Mouse (Mus musculus) kidney, adult 2 months (tissue): ENCODE measurements around the gene Diaph3. TPM values are rescaled to one million over a fixed set of nuclear protein-coding genes. Genes with fewer than 3 reads are reported as not detected.

Source experiments
- DNase-seq: peaks from one replicate; pipeline ENCODE4 v3.0.0; 2021
- H3K27ac ChIP-seq: fragments of 200-500 bp; 2 replicates; pipeline ENCODE4 v1.5.1; 2012; ENCODE audit warnings: low read depth, low read length, control low read depth, inconsistent platforms; ENCODE audit not compliant: insufficient read depth
- H3K27me3 ChIP-seq: fragments of 200-500 bp; replicated peaks from 2 replicates; pipeline ENCODE4 v1.6.1; 2012; ENCODE audit warnings: mild to moderate bottlenecking, moderate library complexity, low read length, inconsistent platforms; ENCODE audit not compliant: control insufficient read depth, insufficient read depth
- H3K36me3 ChIP-seq: fragments of 200-500 bp; 2 replicates; pipeline ENCODE4 v1.6.1; 2012; ENCODE audit warnings: mild to moderate bottlenecking, moderate library complexity, low read length, inconsistent platforms; ENCODE audit not compliant: control insufficient read depth, insufficient read depth
- H3K4me1 ChIP-seq: fragments of 200-500 bp; 2 replicates; pipeline ENCODE4 v1.6.1; 2011; ENCODE audit warnings: low read length; ENCODE audit not compliant: control insufficient read depth, insufficient read depth
- H3K4me3 ChIP-seq: fragments of 200-500 bp; 2 replicates; pipeline ENCODE4 v1.5.1; 2011; ENCODE audit warnings: mild to moderate bottlenecking, low read depth, low read length, control low read depth; ENCODE audit not compliant: insufficient read depth
- CTCF ChIP-seq: fragments of 200-500 bp; conservative IDR thresholded peaks from 2 replicates; pipeline ENCODE4 v1.5.1; 2011; ENCODE audit warnings: low read depth, mild to moderate bottlenecking, control low read depth, low read length, moderate library complexity, mixed read lengths; ENCODE audit not compliant: insufficient read depth, insufficient read length
- POLR2A ChIP-seq: fragments of 200-500 bp; IDR thresholded peaks from one replicate; pipeline ENCODE4 v1.6.1; 2011; ENCODE audit warnings: low read depth, low read length, control low read depth
- WGBS: fragments of 180-500 bp; shearing (Covaris S2); methylation state at CpG from one replicate; pipeline ENCODE4 v1.1.7; 2018; 5-methylcytosine and 5-hydroxymethylcytosine counted together
- polyA plus RNA-seq: library from polyadenylated mRNA; depleted of rRNA; stranded (reverse); fragments of >200 nt; gene quantifications from 2 replicates; pipeline ENCODE4 v1.2.3, GENCODE M21; 2012

Gene Diaph3
- polyA plus RNA-seq, 1 experiment: 0.08 TPM

DNA sequence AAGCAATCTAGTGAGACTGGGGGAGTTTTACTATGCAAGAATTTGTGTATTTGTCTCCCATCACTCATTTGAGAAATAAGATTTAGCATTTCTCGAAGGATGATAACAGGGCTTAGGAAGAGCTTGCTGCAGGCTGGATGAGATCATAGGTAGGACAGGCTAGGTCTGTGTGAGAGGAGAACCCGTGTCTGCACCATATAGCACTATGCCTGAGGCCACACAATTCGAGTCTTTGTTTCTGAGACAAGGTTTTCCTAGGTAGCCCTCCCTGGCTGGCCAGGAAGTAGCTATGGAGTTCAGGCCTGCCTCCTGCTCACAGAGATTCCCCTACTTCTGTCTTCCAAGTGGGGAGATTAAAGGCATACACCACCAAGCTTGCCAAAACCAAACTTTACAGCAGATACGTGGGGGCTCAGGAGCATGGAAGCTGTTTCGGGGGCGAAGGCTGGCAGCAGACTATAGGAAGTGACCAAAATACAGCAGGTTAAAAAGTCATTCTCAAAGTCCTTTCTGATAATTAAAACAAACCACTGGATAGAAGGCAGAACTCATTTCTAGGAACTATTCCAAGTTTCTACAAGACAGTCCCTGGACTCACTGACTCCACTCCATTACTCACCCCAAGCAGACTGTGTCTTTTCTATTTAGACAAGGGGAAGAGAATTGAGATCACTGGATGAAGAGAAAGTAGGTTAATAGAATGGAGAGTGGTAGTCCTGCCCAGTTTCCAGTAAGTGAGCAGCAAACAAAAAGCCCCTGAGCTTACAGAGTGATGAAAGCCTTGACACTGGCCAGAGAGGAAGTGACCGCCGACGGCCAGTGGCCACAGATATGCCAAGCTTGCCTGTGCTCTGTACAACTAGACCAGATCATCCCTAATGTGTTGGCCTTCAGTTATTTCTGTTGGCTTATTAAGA, 383.2 kb downstream of the Diaph3 start:
- WGBS: 81% methylated on average over 9 of the region's 9 CpGs
- H3K36me3 ChIP-seq: no peaks in the 10 kb centered on the region
- H3K4me3 ChIP-seq: no peak overlapping the region
- H3K27ac ChIP-seq: no peak overlapping the region
- no peak for DNase-seq
- TF ChIP-seq CTCF (no peak), POLR2A (no peak)
- H3K27me3 ChIP-seq: no peaks in the 10 kb centered on the region
- H3K4me1 ChIP-seq: no peaks in the 10 kb centered on the region

DNA sequence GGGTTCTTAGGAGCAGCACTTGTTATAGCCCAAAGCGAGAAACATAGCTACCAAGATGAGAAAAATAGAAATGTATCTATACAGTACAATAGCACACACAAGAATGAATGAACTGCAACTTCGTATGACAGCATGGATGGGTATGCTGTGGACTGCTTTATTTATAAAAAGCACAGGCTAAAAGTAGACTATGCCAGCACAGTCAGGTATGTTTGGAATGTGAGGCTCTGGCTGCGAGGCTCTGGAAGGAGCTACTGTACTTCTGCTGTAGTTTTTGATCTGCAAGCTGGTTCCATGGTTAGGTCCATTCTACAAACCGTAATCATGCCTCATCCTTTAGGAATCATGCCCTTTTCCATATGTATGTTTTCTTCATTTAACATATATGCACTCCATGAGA, 383.9 kb downstream of the Diaph3 start:
- no peak for DNase-seq
- 73% methylated on average over 4 of the region's 4 CpGs for WGBS
- TF ChIP-seq CTCF: no peak
- TF ChIP-seq POLR2A: no peak

DNA sequence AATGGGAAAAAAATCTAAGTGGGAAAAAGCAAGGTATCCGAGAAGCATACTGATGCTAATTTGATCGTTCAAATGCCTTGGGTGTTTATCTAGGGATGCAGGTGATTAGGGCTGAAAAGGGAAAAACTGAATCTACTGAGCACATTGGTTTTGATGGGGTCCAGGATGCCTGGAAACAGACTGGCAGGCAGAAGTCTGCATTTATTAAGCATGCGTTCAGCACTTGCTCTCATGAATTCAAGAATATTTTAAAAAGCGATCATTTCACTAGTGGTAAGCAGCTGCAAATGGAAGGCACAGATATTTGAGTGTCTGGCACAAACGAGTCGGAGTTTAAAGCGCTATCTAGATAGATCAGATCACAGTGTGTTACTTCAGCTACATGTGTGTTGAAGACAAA, 390.7 kb downstream of the Diaph3 start:
- Histone ChIP-seq H3K27ac (no peak overlapping the region), H3K27me3 (no peaks in the 10 kb centered on the region), H3K36me3 (no peaks in the 10 kb centered on the region), H3K4me1 (no peaks in the 10 kb centered on the region), H3K4me3 (no peak overlapping the region)
- no peak for DNase-seq
- WGBS: 90% methylated on average over 7 of the region's 7 CpGs
- no peak for TF ChIP-seq CTCF
- no peak for TF ChIP-seq POLR2A

More for the DNA sequence above, 383.9 kb downstream of the Diaph3 start:
- Histone ChIP-seq H3K4me1 (no peaks in the 10 kb centered on the region), H3K36me3 (no peaks in the 10 kb centered on the region), H3K27ac (no peak overlapping the region), H3K4me3 (no peak overlapping the region), H3K27me3 (no peaks in the 10 kb centered on the region)

DNA sequence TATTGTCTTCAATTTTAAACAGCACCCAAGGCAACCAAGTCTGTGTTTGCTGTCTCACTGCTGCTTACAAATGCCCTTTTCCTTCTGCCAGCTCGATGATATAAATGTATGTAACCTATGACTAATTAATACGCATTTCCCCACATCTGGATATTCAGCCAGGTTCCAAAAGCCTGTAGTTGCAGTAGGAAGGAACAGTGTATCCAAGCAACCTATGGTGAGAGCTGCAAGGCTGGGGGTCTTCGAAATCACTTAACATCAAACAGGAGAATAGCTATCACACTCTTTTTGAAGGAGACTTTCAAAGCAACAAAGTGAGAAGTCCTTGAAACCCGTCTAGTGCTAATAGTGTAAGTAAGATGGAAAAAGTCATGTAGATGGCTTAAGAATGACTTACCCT, 391.6 kb downstream of the Diaph3 start:
- TF ChIP-seq POLR2A (no peak), CTCF (no peak)
- 88% methylated on average over 4 of the region's 4 CpGs for WGBS
- no peaks in the 10 kb centered on the region for H3K4me1 ChIP-seq
- DNase-seq: no peak
- H3K4me3 ChIP-seq: no peak overlapping the region
- H3K36me3 ChIP-seq: no peaks in the 10 kb centered on the region
- no peak overlapping the region for H3K27ac ChIP-seq
- H3K27me3 ChIP-seq: no peaks in the 10 kb centered on the region

DNA sequence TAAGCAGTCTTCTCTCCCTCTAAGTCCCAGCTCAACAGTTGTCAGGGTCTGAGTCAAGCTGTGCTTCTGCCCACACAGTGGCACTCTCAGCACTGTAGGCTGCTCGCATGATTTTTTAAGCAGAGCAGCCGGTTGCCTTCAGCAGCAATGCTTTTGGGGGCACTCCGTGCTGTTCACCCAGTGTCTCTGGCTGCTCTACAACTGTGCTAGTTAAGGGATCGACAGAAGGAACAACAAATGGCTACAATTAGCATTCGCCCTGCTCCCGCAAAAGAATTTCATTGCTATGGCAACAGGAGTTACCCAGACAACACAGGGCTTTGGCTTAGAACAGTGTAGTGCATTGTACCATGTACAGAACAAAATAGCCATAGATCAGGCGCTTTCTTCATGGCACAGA, 392.2 kb downstream of the Diaph3 start:
- Histone ChIP-seq H3K27ac (no peak overlapping the region), H3K4me3 (no peak overlapping the region), H3K4me1 (no peaks in the 10 kb centered on the region), H3K27me3 (no peaks in the 10 kb centered on the region), H3K36me3 (no peaks in the 10 kb centered on the region)
- TF ChIP-seq POLR2A (no peak), CTCF (no peak)
- DNase-seq: no peak
- WGBS: 39% methylated on average over 7 of the region's 7 CpGs

DNA sequence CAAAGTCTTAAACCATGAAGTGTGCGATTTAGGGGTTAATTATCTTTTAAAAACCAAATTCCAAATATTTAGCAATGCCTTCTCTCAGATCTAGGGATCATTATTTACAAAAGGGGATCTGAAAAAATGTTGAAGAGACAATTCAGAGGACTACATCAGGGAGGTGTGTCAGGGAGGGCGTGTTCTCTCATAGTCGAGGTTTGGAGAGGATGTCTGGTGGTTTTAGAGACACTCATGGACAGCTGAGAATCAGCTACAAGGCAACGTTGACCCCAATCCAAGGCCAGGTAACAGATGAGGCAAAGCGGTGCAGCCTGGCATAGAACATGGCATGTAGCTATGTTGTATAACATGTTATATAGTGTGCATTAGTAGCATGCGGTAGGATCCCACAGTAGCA, 396.5 kb downstream of the Diaph3 start:
- Histone ChIP-seq H3K36me3 (no peaks in the 10 kb centered on the region), H3K4me1 (no peaks in the 10 kb centered on the region), H3K4me3 (no peak overlapping the region), H3K27ac (no peak overlapping the region), H3K27me3 (no peaks in the 10 kb centered on the region)
- no peak for DNase-seq
- TF ChIP-seq POLR2A (no peak), CTCF (no peak)
- WGBS: 94% methylated on average over 6 of the region's 6 CpGs

DNA sequence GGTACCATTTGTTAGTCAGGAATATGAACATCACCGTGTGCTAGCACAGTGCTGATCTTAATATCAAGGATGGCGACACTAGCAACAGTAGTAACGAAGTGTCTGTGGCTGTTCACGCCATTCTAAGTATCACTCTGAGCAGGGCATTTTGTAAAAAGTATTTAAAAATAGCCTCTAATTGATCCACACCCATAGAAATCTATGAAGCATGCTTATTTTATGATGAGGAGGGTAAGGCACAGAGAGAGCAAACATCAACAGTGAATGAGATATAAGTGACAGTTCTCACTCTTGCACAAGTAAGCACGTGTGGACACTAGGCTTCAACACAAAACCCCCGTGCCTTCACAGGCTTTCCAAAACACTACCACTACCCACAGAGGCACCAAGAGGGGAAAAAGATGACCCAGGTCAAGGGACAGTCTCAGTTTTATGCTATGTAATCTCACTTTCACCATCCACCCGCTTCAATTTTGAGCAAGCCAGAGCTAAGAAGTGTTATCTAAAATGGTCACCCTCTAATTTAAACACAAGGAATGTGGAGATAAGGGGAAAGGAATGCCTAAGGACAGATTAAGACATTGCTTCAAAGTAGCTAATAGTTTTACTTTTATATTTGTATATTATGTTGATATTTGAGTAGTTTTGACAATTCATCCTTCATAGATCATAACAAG, 399.0 kb downstream of the Diaph3 start:
- Histone ChIP-seq H3K36me3 (no peaks in the 10 kb centered on the region), H3K27ac (no peak overlapping the region), H3K27me3 (no peaks in the 10 kb centered on the region), H3K4me3 (no peak overlapping the region), H3K4me1 (no peaks in the 10 kb centered on the region)
- 92% methylated on average over 7 of the region's 7 CpGs for WGBS
- no peak for DNase-seq
- TF ChIP-seq CTCF (no peak), POLR2A (no peak)
